Mouse (Mus musculus): ENCODE results near the gene Igf2bp2. TPM values are rescaled to one million over a fixed set of nuclear protein-coding genes. Genes with fewer than 3 reads are reported as not detected.

Igf2bp2 gene
- polyA plus RNA-seq, 1 experiment from 2014 or later: 190 TPM

DNA sequence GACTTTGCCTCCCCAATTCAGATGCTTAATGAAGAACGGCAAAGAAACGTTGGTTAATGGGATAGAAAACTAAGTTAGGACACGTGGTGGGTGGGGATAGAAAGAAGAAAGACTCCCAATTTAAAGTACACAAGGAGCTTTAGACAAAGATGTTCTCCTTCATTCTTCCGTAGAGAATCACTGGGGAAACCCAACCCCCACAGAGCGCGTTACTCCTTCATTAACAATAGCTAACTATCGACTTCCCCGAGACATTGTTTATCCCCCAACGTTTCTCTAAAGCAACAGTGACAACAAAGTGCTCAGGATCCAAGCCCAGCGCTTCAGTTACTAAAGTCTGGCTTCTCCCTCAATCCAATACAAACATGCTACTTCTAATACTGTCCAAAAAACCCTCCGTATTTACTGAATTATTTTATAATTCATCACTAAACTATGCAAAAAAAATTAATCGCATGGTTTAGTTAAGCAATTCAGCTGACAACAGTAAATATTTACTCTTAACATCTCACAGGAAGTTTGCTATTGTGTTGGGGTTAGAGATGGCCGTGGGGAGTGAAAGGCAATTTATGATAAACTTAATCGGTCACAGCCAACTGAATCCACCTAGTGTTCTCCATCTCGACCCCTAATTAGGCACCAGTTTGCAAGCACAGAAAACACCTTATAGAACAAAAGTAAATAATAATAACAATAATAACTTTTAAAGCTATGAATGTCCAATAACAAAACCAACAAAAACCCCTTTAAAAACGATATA lies 2.5 kb downstream of the Igf2bp2 start:
- 0 out of 2 replicates have a peak, but pooled peaks cover 2% of the 10 kb centered on the region for H3K4me1 ChIP-seq (ENCODE audit: control insufficient read depth, insufficient read depth, low read length)
- H3K4me2 ChIP-seq (ENCODE audit: low read depth, severe bottlenecking): peak overlapping the region; percentile 54
- no peak for ATAC-seq (ENCODE audit: insufficient number of reproducible peaks, low FRiP score, low TSS enrichment, low read depth)
- peak overlapping the region; percentile 97 for H3K4me3 ChIP-seq (ENCODE audit: low read depth, low read length)
- H3K9me3 ChIP-seq (ENCODE audit: control insufficient read depth, low read length): no peaks in the 10 kb centered on the region
- no peak overlapping the region for H3K27ac ChIP-seq (replicated peaks; ENCODE audit: low read depth, low read length)
- no peak overlapping the region for H3K9ac ChIP-seq (ENCODE audit: low read length)
- H3K27me3 ChIP-seq (ENCODE audit: control insufficient read depth, insufficient read depth, low read length): no peaks in the 10 kb centered on the region
- under 1% methylated on average over 16 of the region's 16 CpGs for WGBS
- no peak for DNase-seq (ENCODE audit: low spot score)
- H3K36me3 ChIP-seq (ENCODE audit: control insufficient read depth, insufficient read depth, low read length): no peaks in the 10 kb centered on the region

- Histone ChIP-seq H3K4me2 (ENCODE audit: low read depth, severe bottlenecking) (no peak overlapping the region), H3K9ac (ENCODE audit: low read length) (no peak overlapping the region), H3K4me3 (ENCODE audit: low read depth, low read length) (no peak overlapping the region), H3K27ac (replicated peaks; ENCODE audit: low read depth, low read length) (no peak overlapping the region), H3K36me3 (ENCODE audit: control insufficient read depth, insufficient read depth, low read length) (no peaks in the 10 kb centered on the region), H3K4me1 (ENCODE audit: control insufficient read depth, insufficient read depth, low read length) (peaks cover 7% of the 10 kb centered on the region), H3K27me3 (ENCODE audit: control insufficient read depth, insufficient read depth, low read length) (no peaks in the 10 kb centered on the region), H3K9me3 (ENCODE audit: control insufficient read depth, low read length) (no peaks in the 10 kb centered on the region)
- no peak for DNase-seq (ENCODE audit: low spot score)
- no peak for ATAC-seq (ENCODE audit: insufficient number of reproducible peaks, low FRiP score, low TSS enrichment, low read depth)
- 90% methylated on average over 11 of the region's 11 CpGs for WGBS
These were observed 10.1 kb downstream of the Igf2bp2 start for GRCm38 (mm10) chr16:22152941-22153444.

DNA sequence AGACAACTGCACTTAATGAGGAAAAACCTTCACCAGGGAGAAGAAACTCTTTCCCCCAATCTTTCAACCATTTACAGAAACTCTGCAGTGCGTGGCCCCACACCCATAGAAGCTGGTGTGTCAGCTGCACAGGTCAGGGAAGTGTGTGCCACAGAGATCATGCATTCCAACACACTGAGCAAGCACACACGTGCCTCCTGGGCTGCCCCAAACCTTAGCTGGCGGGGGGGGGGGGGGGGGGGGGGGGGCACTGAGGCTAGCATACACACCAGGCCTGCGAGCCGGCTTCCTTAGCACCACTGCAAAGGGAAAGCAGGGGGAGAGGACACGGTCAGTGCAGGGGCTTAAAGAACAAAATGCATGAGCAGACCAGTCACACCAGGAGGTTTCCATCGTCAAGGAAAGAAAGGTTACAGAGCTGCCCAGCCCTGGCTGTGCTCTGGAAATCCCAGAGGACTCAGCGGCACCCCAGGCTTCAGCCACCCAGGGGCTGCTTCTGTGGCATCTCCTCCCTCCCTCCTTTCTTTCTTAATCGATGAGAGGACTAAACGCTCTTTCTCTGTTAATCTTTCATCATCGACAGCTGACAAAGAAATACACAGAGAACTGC lies 11.3 kb downstream of the Igf2bp2 start:
- no peaks in the 10 kb centered on the region for H3K27me3 ChIP-seq (ENCODE audit: control insufficient read depth, insufficient read depth, low read length)
- ATAC-seq (ENCODE audit: insufficient number of reproducible peaks, low FRiP score, low TSS enrichment, low read depth): no peak
- 37% methylated on average over 8 of the region's 11 CpGs for WGBS
- no peak overlapping the region for H3K4me3 ChIP-seq (ENCODE audit: low read depth, low read length)
- no peaks in the 10 kb centered on the region for H3K36me3 ChIP-seq (ENCODE audit: control insufficient read depth, insufficient read depth, low read length)
- H3K9me3 ChIP-seq (ENCODE audit: control insufficient read depth, low read length): no peaks in the 10 kb centered on the region
- H3K27ac ChIP-seq (replicated peaks; ENCODE audit: low read depth, low read length): no peak overlapping the region
- H3K9ac ChIP-seq (ENCODE audit: low read length): no peak overlapping the region
- DNase-seq (ENCODE audit: low spot score): no peak
- no peak overlapping the region; the same call in 1 of the 2 replicates for H3K4me2 ChIP-seq (ENCODE audit: low read depth, severe bottlenecking)
- H3K4me1 ChIP-seq (ENCODE audit: control insufficient read depth, insufficient read depth, low read length): peaks cover 7% of the 10 kb centered on the region

DNA sequence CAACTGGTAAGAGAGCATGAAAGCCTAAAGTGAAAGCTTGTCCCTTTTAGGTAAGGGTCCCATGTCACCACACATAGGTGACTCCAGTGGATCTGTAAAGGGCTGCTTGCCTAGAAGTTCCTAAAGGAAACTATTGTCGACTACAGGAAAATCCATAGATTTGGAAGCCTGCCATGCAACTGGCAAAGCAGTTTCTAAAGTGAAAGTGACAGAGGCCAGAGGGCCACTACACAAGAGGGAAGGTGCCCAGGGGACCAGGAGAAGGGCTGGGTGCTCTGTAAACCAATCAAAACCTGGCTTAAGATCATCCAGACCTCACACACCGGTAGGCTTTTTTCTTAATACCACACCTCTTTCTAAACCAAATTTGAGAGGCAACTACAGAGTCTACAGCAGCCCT lies 12.7 kb downstream of the Igf2bp2 start:
- no peak for DNase-seq (ENCODE audit: low spot score)
- Histone ChIP-seq H3K36me3 (ENCODE audit: control insufficient read depth, insufficient read depth, low read length) (no peaks in the 10 kb centered on the region), H3K4me3 (ENCODE audit: low read depth, low read length) (no peak overlapping the region), H3K9me3 (ENCODE audit: control insufficient read depth, low read length) (no peaks in the 10 kb centered on the region), H3K4me2 (ENCODE audit: low read depth, severe bottlenecking) (no peak overlapping the region), H3K27me3 (ENCODE audit: control insufficient read depth, insufficient read depth, low read length) (no peaks in the 10 kb centered on the region), H3K4me1 (ENCODE audit: control insufficient read depth, insufficient read depth, low read length) (peaks cover 7% of the 10 kb centered on the region), H3K27ac (replicated peaks; ENCODE audit: low read depth, low read length) (no peak overlapping the region), H3K9ac (ENCODE audit: low read length) (no peak overlapping the region)
- 54% methylated on average over 2 of the region's 2 CpGs for WGBS
- ATAC-seq (ENCODE audit: insufficient number of reproducible peaks, low FRiP score, low TSS enrichment, low read depth): no peak

DNA sequence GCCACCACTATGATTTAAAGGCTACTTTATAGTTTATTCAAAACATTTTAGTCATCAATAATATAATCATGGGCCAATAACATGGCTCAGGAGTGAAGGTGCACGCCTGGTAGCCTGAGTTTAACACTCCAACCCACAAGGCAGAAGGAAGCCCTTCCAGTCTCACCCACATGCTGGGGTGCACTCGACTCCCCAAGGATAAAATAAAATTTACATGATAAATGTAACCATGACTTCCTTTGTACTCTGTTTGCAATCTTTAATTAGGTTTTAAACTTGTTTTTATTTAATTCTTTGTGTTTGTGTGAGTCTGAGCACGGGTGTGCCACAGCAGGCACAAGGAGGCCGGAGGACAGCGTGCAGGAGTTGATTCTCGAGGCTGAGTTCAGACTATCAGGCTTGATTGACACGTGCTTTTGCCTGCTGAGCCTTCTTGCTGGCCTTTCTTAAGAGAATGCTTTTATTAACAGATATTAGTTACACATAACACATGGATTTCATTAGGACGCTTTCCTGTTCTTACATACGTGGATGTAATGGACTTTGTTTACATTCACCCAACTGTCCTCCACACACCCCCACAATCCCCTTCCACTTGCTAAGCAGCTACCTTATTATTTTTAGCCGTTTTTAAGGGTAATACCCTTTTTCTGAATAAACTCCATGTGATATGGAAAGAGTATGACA lies 13.3 kb downstream of the Igf2bp2 start:
- peaks cover 7% of the 10 kb centered on the region for H3K4me1 ChIP-seq (ENCODE audit: control insufficient read depth, insufficient read depth, low read length)
- no peak overlapping the region for H3K27ac ChIP-seq (replicated peaks; ENCODE audit: low read depth, low read length)
- no peaks in the 10 kb centered on the region for H3K9me3 ChIP-seq (ENCODE audit: control insufficient read depth, low read length)
- 57% methylated on average over 10 of the region's 10 CpGs for WGBS
- no peak overlapping the region for H3K4me2 ChIP-seq (ENCODE audit: low read depth, severe bottlenecking)
- no peaks in the 10 kb centered on the region for H3K27me3 ChIP-seq (ENCODE audit: control insufficient read depth, insufficient read depth, low read length)
- DNase-seq (ENCODE audit: low spot score) (no peak), ATAC-seq (ENCODE audit: insufficient number of reproducible peaks, low FRiP score, low TSS enrichment, low read depth) (no peak)
- H3K4me3 ChIP-seq (ENCODE audit: low read depth, low read length): no peak overlapping the region
- no peak overlapping the region for H3K9ac ChIP-seq (ENCODE audit: low read length)
- 0 out of 2 replicates have a peak, but pooled peaks cover 2% of the 10 kb centered on the region for H3K36me3 ChIP-seq (ENCODE audit: control insufficient read depth, insufficient read depth, low read length)

DNA sequence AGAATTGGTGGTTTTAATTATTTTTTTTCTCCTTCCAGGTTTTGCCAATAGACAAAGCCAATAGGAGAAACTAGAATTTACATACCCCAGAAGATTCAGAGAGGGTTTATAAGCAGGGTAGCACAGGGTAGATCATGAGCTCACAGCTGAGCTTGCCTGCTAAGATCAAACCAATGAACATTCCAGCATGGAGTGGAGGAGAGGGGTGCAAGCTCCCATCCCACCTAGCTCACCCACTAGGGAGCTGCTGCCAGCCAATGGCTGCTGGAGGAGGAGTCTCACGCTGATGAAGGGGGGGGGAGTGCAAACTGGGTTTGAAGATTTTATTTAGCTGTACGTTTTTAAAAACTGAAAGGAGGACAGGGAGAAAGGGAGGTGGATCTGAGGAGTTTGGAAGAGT lies 14.0 kb downstream of the Igf2bp2 start:
- H3K4me3 ChIP-seq (ENCODE audit: low read depth, low read length): no peak overlapping the region
- 45% methylated on average over 2 of the region's 2 CpGs for WGBS
- no peaks in the 10 kb centered on the region for H3K27me3 ChIP-seq (ENCODE audit: control insufficient read depth, insufficient read depth, low read length)

DNA sequence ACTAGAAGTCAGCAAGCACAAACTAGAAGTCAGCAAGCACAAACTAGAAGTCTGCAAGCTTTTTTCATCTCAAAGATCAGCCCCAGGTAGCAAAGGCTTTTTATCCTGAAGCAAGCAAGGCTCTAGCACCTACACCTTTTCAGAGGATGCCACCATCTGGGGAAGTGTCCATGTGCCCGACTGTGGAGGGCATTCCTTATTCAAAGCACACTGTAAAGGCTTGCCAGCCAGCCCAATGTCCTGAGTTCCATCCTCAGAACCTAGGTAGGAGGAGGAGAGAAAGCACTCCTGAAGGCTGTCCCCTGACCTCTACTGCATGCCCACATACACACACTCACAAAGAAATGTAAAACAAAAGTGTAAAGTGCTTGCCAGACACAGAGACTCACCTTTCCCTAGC lies 16.0 kb downstream of the Igf2bp2 start:
- Histone ChIP-seq H3K9me3 (ENCODE audit: control insufficient read depth, low read length) (no peaks in the 10 kb centered on the region), H3K9ac (ENCODE audit: low read length) (no peak overlapping the region), H3K27me3 (ENCODE audit: control insufficient read depth, insufficient read depth, low read length) (no peaks in the 10 kb centered on the region), H3K36me3 (ENCODE audit: control insufficient read depth, insufficient read depth, low read length) (0 out of 2 replicates have a peak, but pooled peaks cover 2% of the 10 kb centered on the region), H3K4me2 (ENCODE audit: low read depth, severe bottlenecking) (no peak overlapping the region), H3K4me3 (ENCODE audit: low read depth, low read length) (no peak overlapping the region), H3K27ac (replicated peaks; ENCODE audit: low read depth, low read length) (no peak overlapping the region), H3K4me1 (ENCODE audit: control insufficient read depth, insufficient read depth, low read length) (peaks cover 7% of the 10 kb centered on the region)
- 63% methylated on average over 1 of the region's 1 CpGs for WGBS
- DNase-seq (ENCODE audit: low spot score): no peak
- no peak for ATAC-seq (ENCODE audit: insufficient number of reproducible peaks, low FRiP score, low TSS enrichment, low read depth)

More for the DNA sequence above, 14.0 kb downstream of the Igf2bp2 start:
- DNase-seq (ENCODE audit: low spot score) (no peak), ATAC-seq (ENCODE audit: insufficient number of reproducible peaks, low FRiP score, low TSS enrichment, low read depth) (no peak)
- H3K9me3 ChIP-seq (ENCODE audit: control insufficient read depth, low read length): no peaks in the 10 kb centered on the region
- no peak overlapping the region for H3K27ac ChIP-seq (replicated peaks; ENCODE audit: low read depth, low read length)
- H3K4me1 ChIP-seq (ENCODE audit: control insufficient read depth, insufficient read depth, low read length): peaks cover 7% of the 10 kb centered on the region
- H3K36me3 ChIP-seq (ENCODE audit: control insufficient read depth, insufficient read depth, low read length): 0 out of 2 replicates have a peak, but pooled peaks cover 2% of the 10 kb centered on the region
- H3K4me2 ChIP-seq (ENCODE audit: low read depth, severe bottlenecking): no peak overlapping the region
- no peak overlapping the region for H3K9ac ChIP-seq (ENCODE audit: low read length)

- peaks cover 4% of the 10 kb centered on the region for H3K4me1 ChIP-seq (ENCODE audit: control insufficient read depth, insufficient read depth, low read length)
- no peaks in the 10 kb centered on the region for H3K9me3 ChIP-seq (ENCODE audit: control insufficient read depth, low read length)
- DNase-seq (ENCODE audit: low spot score) (no peak), ATAC-seq (ENCODE audit: insufficient number of reproducible peaks, low FRiP score, low TSS enrichment, low read depth) (no peak)
- H3K27ac ChIP-seq (replicated peaks; ENCODE audit: low read depth, low read length): no peak overlapping the region
- peaks cover 2% of the 10 kb centered on the region; the same call in 1 of the 2 replicates for H3K36me3 ChIP-seq (ENCODE audit: control insufficient read depth, insufficient read depth, low read length)
- no peak overlapping the region for H3K4me2 ChIP-seq (ENCODE audit: low read depth, severe bottlenecking)
- no peaks in the 10 kb centered on the region for H3K27me3 ChIP-seq (ENCODE audit: control insufficient read depth, insufficient read depth, low read length)
- H3K9ac ChIP-seq (ENCODE audit: low read length): no peak overlapping the region
- 88% methylated on average over 7 of the region's 7 CpGs for WGBS
- no peak overlapping the region for H3K4me3 ChIP-seq (ENCODE audit: low read depth, low read length)
These were observed 17.0 kb downstream of the Igf2bp2 start for GRCm38 (mm10) chr16:22146071-22146470.

Measured in limb, embryonic 11.5 days (tissue).